Mouse (Mus musculus): Measurements from ENCODE around the gene Pcsk4. TPM values are rescaled to one million over a fixed set of nuclear protein-coding genes. Genes with fewer than 3 reads are reported as not detected.

Pcsk4 gene
- polyA plus RNA-seq, 1 experiment from 2014 or later, result 3.4 TPM

- peaks cover 17% of the 10 kb centered on the region for H3K4me1 ChIP-seq
- no peak overlapping the region for H3K9ac ChIP-seq
- H3K27me3 ChIP-seq, result no peaks in the 10 kb centered on the region
- H3K9me3 ChIP-seq, result no peaks in the 10 kb centered on the region
- peaks cover 69% of the 10 kb centered on the region for H3K36me3 ChIP-seq
- H3K4me3 ChIP-seq, result no peak overlapping the region
- ATAC-seq (ENCODE audit: borderline replicate concordance, extremely low read depth, low FRiP score, low TSS enrichment), result no peak
- WGBS, result 81% methylated on average over 3 of the region's 3 CpGs
- H3K4me2 ChIP-seq, result no peak overlapping the region
- no peak overlapping the region for H3K27ac ChIP-seq
Measured at GRCm38 (mm10) chr10:80273847-80274246, 55.5 kb downstream of the Pcsk4 start.

GRCm38 (mm10) chr10:80271870-80272585 lies 57.3 kb downstream of the Pcsk4 start:
- Histone ChIP-seq H3K27ac (no peak overlapping the region; the same call in 1 of the 2 replicates), H3K27me3 (no peaks in the 10 kb centered on the region), H3K4me3 (no peak overlapping the region), H3K9ac (no peak overlapping the region), H3K4me2 (no peak overlapping the region), H3K4me1 (peaks cover 33% of the 10 kb centered on the region), H3K36me3 (peaks cover 58% of the 10 kb centered on the region), H3K9me3 (no peaks in the 10 kb centered on the region)
- ATAC-seq (ENCODE audit: borderline replicate concordance, extremely low read depth, low FRiP score, low TSS enrichment), result no peak
- 85% methylated on average over 8 of the region's 8 CpGs for WGBS

Small RNA genes within 50 kb of the gene (microRNA-seq; reads per million reads assigned to microRNA genes)
- gene Mir6911, result not detected

Other genes with a start within 250 kb of the Pcsk4 start
- 15.5 and 16.6 TPM in 2 replicates for gene Sbno2, start 223.9 kb downstream of the Pcsk4 start, polyA plus RNA-seq (2015; fragmentation: Nextera tagmentation; extraction: Ambion mirVana)
- gene Stk11, start 213.7 kb downstream of the Pcsk4 start, polyA plus RNA-seq (2015; fragmentation: Nextera tagmentation; extraction: Ambion mirVana), result 18.6 and 22.1 TPM in 2 replicates
- 521 and 541 TPM in 2 replicates for gene Atp5d, start 190.9 kb downstream of the Pcsk4 start, polyA plus RNA-seq (2015; fragmentation: Nextera tagmentation; extraction: Ambion mirVana)
- gene Cbarp, start 188.7 kb downstream of the Pcsk4 start, polyA plus RNA-seq (2015; fragmentation: Nextera tagmentation; extraction: Ambion mirVana), result 3.9 and 5.0 TPM in 2 replicates
- 17.5 and 18.6 TPM in 2 replicates for gene Midn, start 181.2 kb downstream of the Pcsk4 start, polyA plus RNA-seq (2015; fragmentation: Nextera tagmentation; extraction: Ambion mirVana)
- gene Cirbp, start 163.5 kb downstream of the Pcsk4 start, polyA plus RNA-seq (2015; fragmentation: Nextera tagmentation; extraction: Ambion mirVana), result 94.6 and 95.1 TPM in 2 replicates
- 11.6 and 14.7 TPM in 2 replicates for gene 1600002K03Rik, start 156.6 kb downstream of the Pcsk4 start, polyA plus RNA-seq (2015; fragmentation: Nextera tagmentation; extraction: Ambion mirVana)
- gene Efna2, start 150.0 kb downstream of the Pcsk4 start, polyA plus RNA-seq (2015; fragmentation: Nextera tagmentation; extraction: Ambion mirVana), result 16.0 and 17.3 TPM in 2 replicates
- 64.5 and 66.2 TPM in 2 replicates for gene Mum1, start 103.1 kb downstream of the Pcsk4 start, polyA plus RNA-seq (2015; fragmentation: Nextera tagmentation; extraction: Ambion mirVana)
- gene Ndufs7, start 80.4 kb downstream of the Pcsk4 start, polyA plus RNA-seq (2015; fragmentation: Nextera tagmentation; extraction: Ambion mirVana), result 321 and 329 TPM in 2 replicates
- gene Gamt, start 68.5 kb downstream of the Pcsk4 start, polyA plus RNA-seq (2015; fragmentation: Nextera tagmentation; extraction: Ambion mirVana), result 29.3 and 30.2 TPM in 2 replicates
- gene Dazap1, start 68.0 kb downstream of the Pcsk4 start, polyA plus RNA-seq (2015; fragmentation: Nextera tagmentation; extraction: Ambion mirVana), result 58.9 and 67.0 TPM in 2 replicates
- gene Rps15, start 37.0 kb downstream of the Pcsk4 start, polyA plus RNA-seq (2015; fragmentation: Nextera tagmentation; extraction: Ambion mirVana), result 907 and 974 TPM in 2 replicates
- 0.59 and 1.3 TPM in 2 replicates for gene Apc2, start 33.5 kb downstream of the Pcsk4 start, polyA plus RNA-seq (2015; fragmentation: Nextera tagmentation; extraction: Ambion mirVana)
- 47.7 and 51.9 TPM in 2 replicates for gene 2310011J03Rik, start 9.0 kb downstream of the Pcsk4 start, polyA plus RNA-seq (2015; fragmentation: Nextera tagmentation; extraction: Ambion mirVana)
- gene Reep6, start 455 bp upstream of the Pcsk4 start, polyA plus RNA-seq (2015; fragmentation: Nextera tagmentation; extraction: Ambion mirVana), result 13.8 and 14.2 TPM in 2 replicates
- gene Adamtsl5, start 18.9 kb upstream of the Pcsk4 start, polyA plus RNA-seq (2015; fragmentation: Nextera tagmentation; extraction: Ambion mirVana), result 2.5 and 3.4 TPM in 2 replicates
- gene Plk5, start 27.0 kb upstream of the Pcsk4 start, polyA plus RNA-seq (2015; fragmentation: Nextera tagmentation; extraction: Ambion mirVana), result 0.74 and 1.0 TPM in 2 replicates
- 7.9 and 9.6 TPM in 2 replicates for gene Mex3d, start 58.2 kb upstream of the Pcsk4 start, polyA plus RNA-seq (2015; fragmentation: Nextera tagmentation; extraction: Ambion mirVana)
- 276 and 277 TPM in 2 replicates for gene Mbd3, start 70.1 kb upstream of the Pcsk4 start, polyA plus RNA-seq (2015; fragmentation: Nextera tagmentation; extraction: Ambion mirVana)
- gene Uqcr11, start 77.3 kb upstream of the Pcsk4 start, polyA plus RNA-seq (2015; fragmentation: Nextera tagmentation; extraction: Ambion mirVana), result 628 and 681 TPM in 2 replicates
- 122 and 126 TPM in 2 replicates for gene Tcf3, start 104.1 kb upstream of the Pcsk4 start, polyA plus RNA-seq (2015; fragmentation: Nextera tagmentation; extraction: Ambion mirVana)
- gene Onecut3, start 165.3 kb upstream of the Pcsk4 start, polyA plus RNA-seq (2015; fragmentation: Nextera tagmentation; extraction: Ambion mirVana), result not detected in 2 replicates
- gene Atp8b3, start 209.6 kb upstream of the Pcsk4 start, polyA plus RNA-seq (2015; fragmentation: Nextera tagmentation; extraction: Ambion mirVana), result 0.05 and 0.16 TPM in 2 replicates
- gene Rexo1, start 232.1 kb upstream of the Pcsk4 start, polyA plus RNA-seq (2015; fragmentation: Nextera tagmentation; extraction: Ambion mirVana), result 25.0 and 25.8 TPM in 2 replicates
- 10.1 and 10.2 TPM in 2 replicates for gene Klf16, start 247.8 kb upstream of the Pcsk4 start, polyA plus RNA-seq (2015; fragmentation: Nextera tagmentation; extraction: Ambion mirVana)

Measured in lung, embryonic 15.5 days (tissue).